Mouse (Mus musculus) frontal cortex, postnatal 25 days (tissue): ENCODE data around the gene Gsta4.
"Not testable (repeated sequence)": the region's sequence is repeated elsewhere in the genome, so short reads cannot be mapped to it uniquely, and the experiment has no call there.

Source experiments
- DNase-seq, 2 experiments: peaks; one replicate each; pipeline ENCODE4 v3.0.0; 2022; ENCODE audit warnings: low spot score in 2 of 2

Gsta4 gene

DNA sequence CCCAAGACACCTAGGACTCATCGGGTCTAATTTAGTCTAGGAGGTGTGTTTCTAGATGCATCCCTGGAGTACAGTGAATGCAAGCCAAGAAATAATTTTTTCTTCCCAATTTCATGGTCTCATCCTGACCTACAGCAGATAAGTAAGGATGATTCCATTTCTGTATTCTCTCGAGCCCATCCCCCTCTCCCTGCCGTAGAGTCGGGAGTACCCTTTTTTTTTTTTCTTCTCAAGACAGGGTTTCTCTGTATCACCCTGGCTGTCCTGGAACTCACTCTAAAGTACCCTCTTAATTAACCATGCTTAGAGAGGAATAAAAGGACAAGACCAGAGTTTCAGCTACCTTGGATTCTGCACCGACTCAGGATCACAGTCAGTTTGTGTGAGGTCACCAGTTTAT, 4.4 kb upstream of the Gsta4 start:
- no peak for DNase-seq

DNA sequence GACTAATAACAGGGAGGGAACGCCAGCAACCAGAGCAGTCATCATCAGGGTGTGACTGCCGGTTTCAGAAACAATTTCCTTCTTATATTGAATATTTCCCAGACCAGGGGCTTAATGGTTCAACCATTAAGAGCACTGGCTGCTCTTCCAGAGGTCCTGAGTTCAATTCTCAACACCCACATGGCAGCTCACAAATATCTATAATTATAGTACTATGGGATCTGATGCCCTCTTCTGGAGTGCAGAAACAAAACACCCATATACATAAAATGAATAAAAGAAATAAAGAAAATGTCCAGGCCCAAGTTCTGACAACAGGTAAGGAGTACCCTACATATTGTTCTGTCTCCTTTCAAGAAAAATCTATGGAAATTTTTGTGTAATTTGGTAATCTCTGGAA, 3.5 kb upstream of the Gsta4 start:
- DNase-seq = no peak

GRCm38 (mm10) chr9:78185686-78186085, 3.1 kb downstream of the Gsta4 start:
- no peak for DNase-seq

DNA sequence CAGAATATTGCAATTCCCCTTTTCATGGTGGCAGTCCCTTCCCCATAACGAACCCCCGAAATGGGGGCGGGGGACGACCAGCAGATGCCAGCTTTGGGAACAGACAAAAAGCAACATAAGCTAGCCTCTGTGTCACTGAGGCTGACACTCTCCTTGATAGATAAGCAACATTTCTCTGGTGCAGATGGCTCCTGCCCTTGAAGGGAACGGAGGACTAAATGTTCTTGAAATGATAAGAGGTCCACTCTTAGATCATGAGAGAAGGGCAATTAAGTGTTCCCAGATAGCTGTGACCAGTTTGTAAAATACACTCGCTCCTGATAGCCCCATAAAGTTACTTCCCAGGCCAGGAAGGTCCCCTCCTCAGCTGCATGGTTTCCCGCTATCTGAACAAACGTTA, 6.3 kb downstream of the Gsta4 start:
- DNase-seq = no peak

- no peak for DNase-seq
Measured at GRCm38 (mm10) chr9:78190651-78191634, 8.4 kb downstream of the Gsta4 start.

DNA sequence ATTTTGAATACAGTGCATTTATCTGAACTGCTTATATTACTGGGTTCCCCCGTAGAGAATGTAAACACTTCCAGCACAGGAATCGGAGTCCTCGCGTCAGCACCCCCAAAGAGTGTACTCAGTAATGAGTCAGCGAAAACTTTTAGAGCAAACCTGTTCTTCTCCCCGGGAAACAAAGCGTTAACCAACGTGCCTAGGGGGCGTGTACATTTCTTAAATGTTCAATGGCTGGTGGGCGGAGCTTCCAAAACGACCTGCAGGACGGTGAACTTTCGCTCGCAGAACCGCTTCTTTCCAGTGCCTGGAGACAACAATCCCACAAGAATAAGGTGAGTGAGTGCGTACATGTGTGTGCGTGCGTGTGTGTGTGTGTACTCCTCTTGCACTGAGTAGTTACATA, 9.2 kb downstream of the Gsta4 start:
- DNase-seq = no peak

DNA sequence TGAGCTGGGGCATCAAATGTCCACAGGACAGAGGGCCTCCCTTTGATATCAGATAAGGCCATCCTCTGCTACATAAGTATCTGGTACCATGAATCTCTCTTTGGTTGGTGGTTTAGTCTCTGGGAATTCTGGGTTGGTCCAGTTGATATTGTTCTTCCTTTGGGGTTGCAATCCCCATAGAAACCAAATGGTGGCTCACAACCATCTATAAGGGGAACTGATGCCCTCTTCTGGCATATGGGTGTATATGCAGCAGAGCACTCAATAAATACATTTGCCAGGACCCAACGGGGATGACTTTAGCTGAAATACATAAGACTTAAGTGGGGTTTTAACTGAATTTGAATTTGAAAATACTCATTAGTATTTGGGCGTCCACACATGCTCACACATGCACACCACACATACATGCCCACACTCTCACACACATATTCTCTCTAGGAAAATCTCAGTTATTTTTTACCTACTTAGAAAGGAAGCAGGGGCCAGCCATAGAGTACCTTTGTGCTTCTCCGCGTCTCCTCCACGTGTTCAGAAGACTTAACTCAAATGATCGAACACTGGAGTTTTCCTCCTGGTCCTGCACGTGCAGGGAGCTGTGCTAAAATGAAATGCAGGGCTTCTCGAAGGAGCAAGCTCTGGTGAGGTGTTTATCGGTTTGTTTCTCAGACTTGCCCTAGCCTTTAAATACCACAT, 11.5 kb downstream of the Gsta4 start:
- no peak for DNase-seq

DNA sequence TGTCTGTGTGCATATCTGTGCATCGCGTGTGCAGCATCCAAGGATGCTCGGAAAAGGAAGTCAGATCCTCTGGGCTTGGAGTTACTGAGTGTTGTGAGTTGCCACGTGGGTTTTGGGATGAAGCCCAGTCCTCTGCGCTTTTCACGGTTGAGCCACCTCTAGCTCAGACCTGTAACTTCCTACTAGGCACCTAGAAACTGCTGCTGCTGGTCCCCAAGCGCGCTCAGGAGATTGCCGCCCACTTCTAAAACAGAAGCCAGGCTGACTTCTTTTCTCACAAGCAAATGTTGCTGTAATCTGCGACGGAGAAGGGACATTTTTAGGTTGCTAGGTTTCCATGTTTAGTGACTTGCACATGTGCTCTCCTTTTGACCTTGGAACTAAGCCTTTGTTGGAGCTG, 12.5 kb downstream of the Gsta4 start:
- DNase-seq = no peak

- DNase-seq = no peak
Measured at GRCm38 (mm10) chr9:78197801-78198200, 15.2 kb downstream of the Gsta4 start.

- DNase-seq = no peak
Measured at GRCm38 (mm10) chr9:78204194-78204593, 21.6 kb downstream of the Gsta4 start.

DNA sequence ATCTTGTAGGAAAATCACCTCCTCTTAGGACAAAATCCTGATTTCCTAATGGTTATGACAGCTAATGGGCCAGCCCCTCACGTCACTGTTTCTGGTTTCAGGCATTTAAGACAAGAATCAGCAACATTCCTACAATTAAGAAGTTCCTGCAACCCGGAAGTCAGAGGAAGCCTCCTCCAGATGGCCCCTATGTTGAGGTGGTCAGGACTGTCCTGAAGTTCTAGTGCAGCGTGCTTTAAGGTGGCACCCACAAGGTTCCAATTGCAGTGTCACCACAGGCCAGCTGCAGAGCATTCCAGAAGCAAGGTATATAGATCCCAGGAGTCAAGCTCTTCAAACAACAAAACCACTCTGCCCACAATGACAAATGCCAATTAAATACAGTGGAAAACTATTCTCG, 26.4 kb downstream of the Gsta4 start:
- no peak for DNase-seq

GRCm38 (mm10) chr9:78210079-78210478, 27.5 kb downstream of the Gsta4 start:
- no peak for DNase-seq

DNA sequence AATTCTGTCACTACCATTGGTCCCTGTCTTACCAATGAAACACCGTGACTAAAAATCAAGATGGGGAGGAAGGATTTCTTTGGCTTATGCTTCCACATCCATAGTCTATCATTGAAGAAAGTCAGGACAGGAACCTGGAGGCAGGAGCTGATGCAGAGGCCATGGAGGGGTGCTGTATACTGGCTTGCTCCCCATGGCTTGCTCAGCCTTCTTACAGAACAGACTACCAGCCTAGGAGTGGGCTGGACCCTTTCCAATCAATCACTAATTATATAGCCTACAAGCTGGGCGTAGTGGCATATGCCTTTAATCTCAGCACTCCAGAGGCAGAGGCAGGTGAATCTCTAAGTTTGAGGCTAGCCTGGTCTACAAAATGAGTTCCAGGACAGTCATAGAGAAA, 28.2 kb downstream of the Gsta4 start:
- no peak for DNase-seq

DNA sequence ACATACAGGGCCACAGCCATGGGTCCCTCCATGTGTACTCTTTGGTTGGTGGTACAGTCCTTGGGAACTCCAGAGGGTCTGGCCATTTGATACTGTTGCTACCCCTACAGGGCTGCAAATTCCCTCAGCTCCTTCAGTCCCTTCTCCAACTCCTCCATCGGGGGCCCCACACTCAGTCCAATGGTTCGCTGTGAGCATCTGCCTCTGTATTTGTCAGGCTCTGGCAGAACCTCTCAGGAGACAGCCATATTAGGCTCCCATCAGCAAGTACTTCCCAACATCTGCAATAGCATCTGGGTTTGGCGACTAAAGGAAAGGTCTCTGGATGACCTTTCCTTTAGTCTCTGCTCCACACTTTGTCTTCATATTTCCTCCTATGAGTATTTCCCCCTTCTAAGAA, 28.9 kb downstream of the Gsta4 start:
- no peak for DNase-seq

DNA sequence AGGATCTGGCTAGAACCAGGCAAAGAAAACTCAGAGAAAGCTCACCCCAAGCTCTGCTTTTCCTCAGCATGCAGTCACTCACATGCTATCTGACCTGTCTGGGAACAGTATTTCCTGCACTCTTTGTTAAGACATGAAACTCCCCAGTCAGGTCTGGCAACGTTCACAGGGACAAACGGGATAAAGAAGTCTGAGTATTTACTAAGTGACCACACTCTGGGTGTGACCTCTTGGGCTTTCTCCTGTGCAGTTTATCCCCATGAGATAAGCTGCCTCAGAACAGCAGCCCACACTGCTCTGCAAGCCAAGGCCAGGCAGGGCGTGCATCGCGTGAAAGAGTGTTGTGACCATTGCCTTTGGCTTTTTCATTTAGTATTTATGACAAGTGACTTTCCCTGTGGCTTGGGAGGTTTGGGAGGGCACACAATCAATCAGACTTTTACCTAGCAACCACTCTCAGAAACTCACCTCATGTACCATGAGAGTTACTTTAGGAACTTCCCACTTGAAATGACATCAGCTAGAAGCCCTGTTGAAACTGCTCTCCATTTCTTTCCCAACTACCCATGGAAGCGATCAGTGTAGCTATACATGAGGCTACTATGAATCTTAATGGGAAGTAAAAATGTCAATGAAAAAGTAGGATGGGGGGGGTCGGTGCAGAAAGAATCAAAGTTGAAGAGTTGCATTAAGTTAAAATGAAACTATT, 29.9 kb downstream of the Gsta4 start:
- DNase-seq = no peak

DNA sequence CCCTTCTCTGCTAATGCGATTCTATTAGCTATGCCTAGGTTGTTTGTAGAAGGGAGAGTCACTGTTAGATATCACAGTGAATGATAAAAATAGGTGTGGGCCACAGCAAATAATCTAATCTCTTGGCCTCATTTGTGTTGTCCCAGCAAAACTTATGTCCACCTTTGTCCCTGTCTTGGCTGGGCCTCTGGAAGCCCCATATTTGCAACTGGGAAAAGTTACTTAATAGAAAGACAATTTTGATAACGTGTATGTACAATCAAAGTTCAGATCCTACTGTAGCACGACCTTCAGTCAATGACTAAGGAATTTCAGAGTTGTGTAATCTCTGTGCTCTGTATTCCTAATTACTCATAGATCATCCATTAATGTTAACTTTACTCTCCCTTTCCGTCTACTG, 34.5 kb downstream of the Gsta4 start:
- DNase-seq = no peak

GRCm38 (mm10) chr9:78222616-78223015, 40.0 kb downstream of the Gsta4 start:
- DNase-seq = no peak

- no peak for DNase-seq
Measured at GRCm38 (mm10) chr9:78223221-78223902, 40.8 kb downstream of the Gsta4 start.

DNA sequence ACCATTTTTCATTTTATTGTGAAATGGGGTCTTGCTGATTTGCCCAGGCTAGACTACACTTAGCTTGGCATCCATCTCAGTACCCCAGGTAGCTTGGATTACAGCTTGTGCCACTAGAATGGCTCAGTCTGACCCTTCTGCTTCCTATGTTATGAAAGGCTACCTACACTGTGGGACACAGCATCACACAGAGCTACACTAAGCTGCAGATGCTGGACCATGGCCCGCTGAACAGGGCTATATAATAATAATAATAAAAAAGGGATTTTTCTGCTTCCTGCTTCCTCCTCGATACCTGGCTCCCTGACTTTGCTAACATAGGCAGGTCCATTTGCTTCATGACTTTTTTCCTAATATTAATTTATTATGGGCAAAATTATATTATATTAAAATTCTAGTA, 41.8 kb downstream of the Gsta4 start:
- no peak for DNase-seq

- no peak for DNase-seq
Measured at GRCm38 (mm10) chr9:78225304-78225703, 42.7 kb downstream of the Gsta4 start.

DNA sequence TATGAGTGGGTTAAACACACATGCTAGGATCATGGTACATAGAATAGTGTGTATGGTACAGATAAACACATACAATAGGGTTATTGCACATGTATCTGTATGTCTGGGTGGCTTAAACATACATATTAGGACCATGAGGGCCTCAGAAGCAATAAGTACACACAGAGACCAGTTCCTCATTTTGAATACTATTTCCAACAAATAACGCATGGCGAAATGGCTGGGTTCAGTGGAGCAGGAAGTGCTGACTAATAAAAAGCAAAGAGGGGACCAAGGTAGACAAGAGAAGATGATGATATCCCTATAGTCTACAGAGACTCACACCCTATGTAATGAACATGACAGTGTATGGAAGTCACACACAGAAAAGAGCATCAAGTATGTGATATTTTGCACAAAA, 45.5 kb downstream of the Gsta4 start:
- DNase-seq = no peak

DNA sequence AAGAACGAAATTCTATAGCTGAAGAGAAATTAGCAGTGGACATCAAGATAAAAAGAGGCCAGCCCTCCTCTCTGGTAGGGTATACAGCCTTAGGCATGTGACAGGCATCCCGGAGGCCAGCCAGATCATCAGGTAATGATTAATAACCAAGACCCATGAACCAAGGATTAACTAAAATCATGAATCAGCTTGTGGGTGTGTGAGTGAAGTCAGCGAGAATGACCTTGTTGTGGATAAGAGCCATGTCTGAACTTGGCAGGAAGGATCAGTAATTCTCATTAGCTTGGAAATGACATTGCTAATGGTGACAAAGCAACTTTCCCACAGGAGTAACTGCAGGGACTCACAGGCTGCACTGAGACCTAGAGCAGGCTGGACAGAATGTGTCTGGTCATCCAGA, 47.1 kb downstream of the Gsta4 start:
- not testable (repeated sequence) for DNase-seq
